10 mouse cellular contexts compared by ENCODE assay signal in the genomic region with DNA sequence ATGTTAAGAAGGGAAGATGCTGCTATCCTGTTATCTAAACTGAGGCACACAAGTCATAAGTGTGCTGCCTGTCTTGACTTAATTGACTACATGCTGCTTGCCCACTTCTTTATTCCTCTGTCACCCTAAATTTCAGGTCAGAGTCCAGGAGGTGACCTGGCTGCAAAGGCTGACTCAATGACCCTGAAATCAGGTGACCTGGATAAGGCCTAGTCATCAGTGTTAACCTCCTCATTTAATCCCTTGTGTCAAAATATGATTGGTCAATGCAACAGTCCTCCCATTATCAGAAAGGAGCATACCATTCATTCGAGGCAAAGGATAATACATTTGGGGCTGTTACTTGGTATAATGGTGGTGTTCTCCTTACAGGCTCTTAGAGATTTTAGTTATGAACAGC. TPM values are rescaled to one million over a fixed set of nuclear protein-coding genes. Genes with fewer than 3 reads are reported as not detected.
DNase-seq lines count a peak whose midpoint lies in the region; ATAC-seq and TF ChIP-seq lines count a peak whose summit lies in the region.
"Had no signal": no experiment of that assay in that cellular context is flagged by ENCODE, and none has a peak within 500 bp of the region (broad histone marks: within the 10 kb centered on the region; RNA-seq: fewer than 3 reads in every experiment).

A gene (plus strand): TSS at position 379 of the 400 bp plus-strand sequence.

- H3K4me1 ChIP-seq in heart, embryonic 14.5 days (ENCODE audit: control insufficient read depth in 2 of 2, insufficient read depth in 2 of 2, low read length in 2 of 2) = peaks cover 4 to 12% of the 10 kb centered on the region in 2 experiments
- peaks cover 29% of the 10 kb centered on the region for H3K4me1 ChIP-seq in liver, embryonic 12.5 days
- no peaks in the 10 kb centered on the region for H3K4me1 ChIP-seq in midbrain, postnatal 0 days (ENCODE audit: insufficient read depth, low read length)
- no peaks in the 10 kb centered on the region for H3K4me1 ChIP-seq in hindbrain, embryonic 11.5 days (replicated peaks; ENCODE audit: control insufficient read depth, insufficient read depth, low read length)

- no peak within 1 kb of the TSS for H3K4me3 ChIP-seq in heart, embryonic 14.5 days (ENCODE audit: control insufficient read depth in 1 of 2, insufficient read depth in 1 of 2, low read depth in 1 of 2, low read length in 2 of 2)
- no peak within 1 kb of the TSS for H3K4me3 ChIP-seq in liver, embryonic 12.5 days
- H3K4me3 ChIP-seq in midbrain, postnatal 0 days (ENCODE audit: low read depth, low read length) = no peak within 1 kb of the TSS
- H3K4me3 ChIP-seq in hindbrain, embryonic 11.5 days (ENCODE audit: low read depth, low read length) = no peak within 1 kb of the TSS

- no peaks in the 10 kb centered on the region for H3K27me3 ChIP-seq in heart, embryonic 14.5 days (ENCODE audit: control insufficient read depth, insufficient read depth, low read length)
- H3K27me3 ChIP-seq in liver, embryonic 12.5 days (replicated peaks) = no peaks in the 10 kb centered on the region
- H3K27me3 ChIP-seq in midbrain, postnatal 0 days (ENCODE audit: insufficient read depth, low read length) = no peaks in the 10 kb centered on the region
- H3K27me3 ChIP-seq in hindbrain, embryonic 11.5 days (ENCODE audit: control insufficient read depth, insufficient read depth, low read length) = no peaks in the 10 kb centered on the region
- H3K27me3 ChIP-seq: midbrain, embryonic 12.5 days had no signal

- no peak within 1 kb of the TSS for H3K9ac ChIP-seq in heart, embryonic 14.5 days (ENCODE audit: low read length)
- H3K9ac ChIP-seq in liver, embryonic 12.5 days = no peak within 1 kb of the TSS
- H3K9ac ChIP-seq in midbrain, postnatal 0 days (replicated peaks; ENCODE audit: low read length, poor library complexity, severe bottlenecking) = no peak within 1 kb of the TSS
- H3K9ac ChIP-seq in hindbrain, embryonic 11.5 days (ENCODE audit: low read depth, low read length) = no peak within 1 kb of the TSS
- H3K9ac ChIP-seq: midbrain, embryonic 12.5 days had no signal

- H3K36me3 ChIP-seq in heart, embryonic 14.5 days (ENCODE audit: control insufficient read depth, insufficient read depth, low read length) = peaks cover 3% of the 10 kb centered on the region
- peaks cover 12% of the 10 kb centered on the region for H3K36me3 ChIP-seq in liver, embryonic 12.5 days
- no peaks in the 10 kb centered on the region for H3K36me3 ChIP-seq in midbrain, postnatal 0 days (ENCODE audit: insufficient read depth, low read length)
- no peaks in the 10 kb centered on the region for H3K36me3 ChIP-seq in hindbrain, embryonic 11.5 days (ENCODE audit: control insufficient read depth, insufficient read depth, low read length)
- H3K36me3 ChIP-seq: midbrain, embryonic 12.5 days had no signal

- no peak within 1 kb of the TSS for H3K4me2 ChIP-seq in heart, embryonic 14.5 days (ENCODE audit: low read length)
- H3K4me2 ChIP-seq in liver, embryonic 12.5 days = no peak within 1 kb of the TSS
- no peak within 1 kb of the TSS for H3K4me2 ChIP-seq in midbrain, postnatal 0 days (ENCODE audit: low read depth, low read length, poor library complexity, severe bottlenecking)
- H3K4me2 ChIP-seq in hindbrain, embryonic 11.5 days (replicated peaks; ENCODE audit: low read depth, low read length) = no peak within 1 kb of the TSS

- no peak within 1 kb of the TSS for H3K27ac ChIP-seq in heart, embryonic 14.5 days (replicated peaks in 1 of 2; ENCODE audit: control insufficient read depth in 1 of 2, insufficient read depth in 1 of 2, low read depth in 2 of 2, low read length in 2 of 2)
- no peak within 1 kb of the TSS for H3K27ac ChIP-seq in liver, embryonic 12.5 days
- H3K27ac ChIP-seq in midbrain, postnatal 0 days (ENCODE audit: low read depth, low read length) = no peak within 1 kb of the TSS
- no peak within 1 kb of the TSS for H3K27ac ChIP-seq in hindbrain, embryonic 11.5 days (ENCODE audit: low read depth, low read length)
- H3K27ac ChIP-seq: midbrain, embryonic 12.5 days had no signal

- WGBS in heart, embryonic 14.5 days = 65% methylated on average over 1 of the region's 1 CpGs
- WGBS in liver, embryonic 12.5 days (ENCODE audit: insufficient replicate concordance) = 48% methylated on average over 1 of the region's 1 CpGs
- WGBS in midbrain, postnatal 0 days = 82% methylated on average over 1 of the region's 1 CpGs
- WGBS in hindbrain, embryonic 11.5 days = 82% methylated on average over 1 of the region's 1 CpGs

- no peak for TF ChIP-seq CTCF in midbrain, postnatal 0 days (IDR thresholded peaks at IDR 0.05)

- no peak for ATAC-seq in heart, embryonic 14.5 days (ENCODE audit: insufficient number of reproducible peaks, insufficient read depth, low FRiP score, low read depth)
- no peak for ATAC-seq in liver, embryonic 12.5 days
- ATAC-seq in midbrain, postnatal 0 days (ENCODE audit: low FRiP score) = no peak
- ATAC-seq in hindbrain, embryonic 11.5 days (ENCODE audit: low FRiP score) = no peak

- no peak for DNase-seq in gastrocnemius, adult 8-10 months (ENCODE audit: low spot score in 2 of 2)
- DNase-seq in gastrocnemius, adult 18-20 months (ENCODE audit: low spot score) = no peak
- DNase-seq in adrenal gland, postnatal 10 days = no peak
- DNase-seq in midbrain, postnatal 0 days (ENCODE audit: low spot score) = no peak
- no peak for DNase-seq in frontal cortex, postnatal 36 days (ENCODE audit: low spot score in 2 of 2)
- no peak for DNase-seq in hindbrain, embryonic 11.5 days (ENCODE audit: low spot score)

- H3K9me3 ChIP-seq in heart, embryonic 14.5 days (ENCODE audit: control insufficient read depth, low read length) = no peaks in the 10 kb centered on the region
- no peaks in the 10 kb centered on the region for H3K9me3 ChIP-seq in liver, embryonic 12.5 days (replicated peaks)
- no peaks in the 10 kb centered on the region for H3K9me3 ChIP-seq in midbrain, postnatal 0 days (ENCODE audit: low read length)
- no peaks in the 10 kb centered on the region for H3K9me3 ChIP-seq in hindbrain, embryonic 11.5 days (ENCODE audit: control insufficient read depth, low read length)
- H3K9me3 ChIP-seq: hindbrain, embryonic 10.5 days; midbrain, embryonic 12.5 days had no signal

RNA-seq across cellular contexts. Expression of the gene that starts here (rescaled TPM):
- total RNA-seq in gastrocnemius, adult 8-10 months (2022) = 10 to 100 TPM; 10.8 to 17.7 (median 12.8) TPM
- 10 to 100 TPM in 1 of 2 experiments, 1 to 10 TPM in 1; 9.5 to 13.0 TPM for total RNA-seq in gastrocnemius, adult 18-20 months (2021)
- 10 to 100 TPM; 23.6 to 43.5 TPM for total RNA-seq in adrenal gland, postnatal 10 days (2021)
- 12.8 and 15.5 TPM in 2 replicates for polyA plus RNA-seq in heart, embryonic 14.5 days (2014; fragmentation: Nextera tagmentation; extraction: Ambion mirVana)
- 11.8 and 12.0 TPM in 2 replicates for polyA plus RNA-seq in liver, embryonic 12.5 days (2016; fragmentation: Nextera tagmentation; extraction: Ambion mirVana)
- 4.8 and 5.3 TPM in 2 replicates for total RNA-seq in midbrain, postnatal 0 days (2014; rRNA removed)
- polyA plus RNA-seq in midbrain, postnatal 0 days (2015; fragmentation: Nextera tagmentation; extraction: Ambion mirVana) = 5.7 and 6.8 TPM in 2 replicates
- 8.8 and 8.9 TPM in 2 replicates for polyA plus RNA-seq in hindbrain, embryonic 11.5 days (2014; fragmentation: Nextera tagmentation; extraction: Ambion mirVana)
